Mouse (Mus musculus): ENCODE measurements around the gene Ccnyl1.

Ccnyl1 gene

DNA sequence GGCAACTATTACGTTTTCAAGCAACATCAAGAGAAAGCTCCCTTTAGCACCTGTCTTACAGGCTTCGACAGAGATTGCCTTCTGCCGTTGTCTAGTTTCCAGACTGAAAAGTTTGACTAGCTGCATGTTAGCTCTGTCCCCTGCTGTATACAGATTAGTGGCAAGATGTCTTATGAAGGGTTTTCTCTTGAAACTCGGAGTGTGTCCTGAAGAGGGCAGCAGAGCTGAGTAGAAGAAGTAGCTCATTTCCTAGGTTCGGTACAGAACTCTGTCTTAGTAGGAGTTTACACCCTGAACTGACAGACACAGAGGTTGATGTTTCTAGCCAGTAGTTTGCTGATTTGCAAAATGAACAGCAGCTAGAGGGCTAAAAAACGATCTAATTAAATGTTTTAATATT, 15.0 kb downstream of the Ccnyl1 start:
- peak; percentile 73 to 77 for DNase-seq

DNA sequence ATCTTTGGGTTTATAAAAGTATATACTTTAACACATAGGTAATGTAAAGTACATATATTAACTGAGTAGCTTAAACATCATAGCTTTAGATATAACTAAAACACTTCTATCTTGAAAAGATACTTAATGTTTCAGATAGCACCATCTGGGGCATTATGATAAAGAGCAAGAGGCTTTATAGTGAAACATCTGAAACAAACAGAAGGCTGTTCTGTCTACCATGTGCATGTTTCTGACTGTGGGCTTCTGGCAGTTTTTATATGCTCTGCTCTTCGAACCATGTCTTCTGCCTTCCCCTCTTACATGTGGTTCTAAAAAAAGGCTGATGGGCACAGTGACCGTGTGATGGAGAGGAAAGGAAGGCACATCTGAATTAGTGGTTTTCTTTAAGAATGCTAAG, 16.4 kb downstream of the Ccnyl1 start:
- no peak for DNase-seq

DNA sequence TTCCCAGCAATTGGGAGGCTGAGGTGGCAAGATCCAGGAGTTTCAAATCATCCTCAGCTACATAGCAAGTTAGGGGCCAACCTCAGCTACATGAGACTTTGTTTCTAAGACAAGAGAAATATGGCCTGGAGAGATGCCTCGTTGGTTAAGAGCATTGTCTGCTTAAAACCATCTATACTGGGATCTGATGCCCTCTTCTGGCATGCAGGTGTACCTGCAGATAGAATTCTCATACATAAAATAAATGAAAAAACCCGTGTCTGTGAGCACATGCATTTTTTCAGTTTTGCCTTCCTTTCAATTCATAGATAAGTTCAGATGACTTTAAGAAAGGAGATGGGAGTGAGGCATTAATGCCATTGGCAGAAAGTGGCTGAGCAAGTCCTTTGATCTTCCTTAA, 19.6 kb downstream of the Ccnyl1 start:
- DNase-seq: peak; percentile 28 to 30

DNA sequence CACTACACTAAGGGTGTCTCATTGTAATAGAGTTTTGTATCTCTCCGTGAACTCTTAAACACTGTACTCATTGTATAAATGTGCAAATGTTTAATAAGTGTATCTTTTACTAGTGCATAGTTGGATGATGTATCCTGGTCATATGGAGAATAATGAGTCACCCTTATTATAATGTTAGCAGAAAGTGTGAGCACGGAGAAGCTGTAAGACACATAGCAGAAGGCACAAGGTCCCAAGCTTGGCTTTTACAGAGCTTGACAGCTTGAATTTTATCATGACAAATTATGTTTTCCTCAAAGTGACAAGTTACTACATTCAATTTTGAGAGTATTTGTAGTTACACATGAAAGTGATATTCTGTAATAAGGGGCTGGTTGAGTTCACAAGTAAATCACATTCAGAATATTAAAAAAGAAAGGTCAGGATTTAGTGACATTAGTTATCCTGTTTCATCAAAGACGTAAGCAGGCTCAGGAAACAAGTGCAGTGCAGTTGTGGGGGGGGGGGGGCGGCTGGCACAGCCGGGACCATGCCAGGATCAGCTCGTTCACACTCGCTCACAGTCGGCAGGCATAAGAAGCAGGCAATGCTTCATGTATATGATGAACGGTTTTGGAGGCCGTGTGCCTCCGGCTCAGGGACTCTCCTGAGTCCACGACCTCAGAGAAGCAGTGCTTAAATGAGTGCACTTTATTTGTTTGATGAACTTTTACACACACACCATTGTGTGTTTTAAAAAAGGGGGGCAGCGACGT, 21.9 kb downstream of the Ccnyl1 start:
- DNase-seq: no peak

DNA sequence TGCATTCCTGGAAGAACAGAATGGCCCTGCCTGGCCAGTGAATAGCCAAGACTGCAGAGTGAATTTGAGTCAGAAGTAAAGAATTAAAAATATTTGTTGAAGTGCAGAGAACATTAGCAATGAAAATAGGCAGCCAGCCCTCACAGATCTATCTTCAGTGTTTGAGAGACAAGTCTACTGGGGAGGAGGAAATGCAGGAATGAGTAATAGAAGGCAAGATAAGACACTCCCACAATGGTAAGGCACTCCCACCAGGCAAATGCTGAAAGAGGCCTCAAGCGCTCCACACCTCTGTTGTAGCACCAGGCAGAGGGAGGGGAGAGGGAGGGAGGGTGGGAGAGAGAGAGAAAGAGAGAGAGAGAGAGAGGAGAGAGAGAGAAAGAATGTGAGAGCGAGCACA, 25.2 kb downstream of the Ccnyl1 start:
- no peak for DNase-seq

DNA sequence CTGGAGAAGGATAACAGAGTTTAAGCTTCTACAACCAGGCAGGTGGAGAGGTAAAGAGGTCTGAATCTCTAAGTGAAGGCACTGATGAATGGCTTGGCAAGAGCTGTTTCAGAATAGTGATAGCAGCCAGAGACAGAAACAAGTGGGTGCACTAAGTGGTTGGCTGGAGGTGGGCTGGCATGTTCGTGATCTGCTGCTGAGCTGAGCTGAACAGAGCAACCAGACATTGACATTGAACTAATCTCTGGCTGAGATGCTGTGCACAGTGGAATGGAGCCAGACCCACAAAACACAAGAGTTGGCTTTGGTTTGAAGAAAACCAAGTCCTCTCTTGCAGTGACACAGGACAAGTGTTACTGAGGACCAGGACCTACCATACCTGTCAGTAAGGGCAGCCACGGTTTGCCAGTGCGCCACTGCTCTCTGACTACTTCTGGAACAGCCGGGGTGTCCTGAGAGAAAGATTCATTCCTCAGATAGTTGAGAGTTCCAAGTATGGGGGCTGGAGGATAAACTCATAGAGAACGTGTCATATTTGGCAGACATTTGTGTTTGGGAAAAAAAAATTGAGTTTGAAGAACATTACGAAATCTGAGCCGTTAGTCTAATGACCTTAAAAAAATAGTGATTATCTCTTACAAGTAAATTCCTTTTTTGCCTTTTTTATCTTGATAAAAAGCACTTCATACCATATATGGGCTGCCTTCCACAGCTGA, 26.5 kb downstream of the Ccnyl1 start:
- DNase-seq: no peak

DNA sequence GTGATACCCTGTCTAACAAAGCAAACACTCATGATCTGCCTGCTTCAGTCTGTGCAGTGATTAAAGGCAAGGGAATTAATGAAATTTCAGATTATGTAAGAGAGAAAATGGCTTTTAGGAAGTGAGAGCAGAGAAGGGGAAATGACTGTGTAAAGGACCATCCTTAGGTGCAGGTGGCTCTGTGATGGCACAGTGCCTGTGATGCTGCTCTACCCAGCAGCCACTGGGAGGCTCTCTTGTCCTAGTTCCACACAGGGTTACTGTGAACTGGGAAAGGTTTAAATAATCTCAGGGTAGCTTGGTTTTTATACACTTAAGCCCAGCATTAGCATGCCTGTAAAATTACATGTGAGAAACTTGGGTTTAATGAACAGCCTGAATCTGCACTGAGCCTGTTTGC, 27.2 kb downstream of the Ccnyl1 start:
- peak; percentile 84 to 87 for DNase-seq

DNA sequence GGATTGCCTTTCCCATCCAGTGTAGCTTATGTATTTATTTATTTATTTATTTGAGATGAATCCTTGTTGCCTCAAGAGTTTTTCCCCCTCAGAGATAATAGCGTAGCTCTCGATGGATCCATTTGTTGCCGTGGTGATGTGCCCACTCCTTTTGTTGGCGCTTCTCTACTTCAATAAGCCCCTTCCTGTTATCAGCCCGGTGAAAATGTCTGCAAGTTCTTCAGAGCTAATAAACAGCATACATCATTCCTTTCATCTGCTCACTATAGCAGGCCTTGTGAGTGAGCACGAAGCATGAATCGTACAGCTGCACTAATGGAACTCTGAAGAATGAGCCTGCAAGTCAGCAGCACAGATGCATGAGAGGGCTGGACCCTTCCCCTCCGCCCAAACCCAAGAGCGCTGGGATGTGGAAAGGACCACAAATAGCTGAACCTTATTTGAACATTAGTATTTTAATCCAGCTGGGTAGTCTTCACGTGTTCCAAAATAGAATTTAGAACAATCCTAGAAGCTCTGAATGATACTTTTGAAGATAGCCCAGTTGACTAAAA, 30.9 kb downstream of the Ccnyl1 start:
- no peak for DNase-seq

DNA sequence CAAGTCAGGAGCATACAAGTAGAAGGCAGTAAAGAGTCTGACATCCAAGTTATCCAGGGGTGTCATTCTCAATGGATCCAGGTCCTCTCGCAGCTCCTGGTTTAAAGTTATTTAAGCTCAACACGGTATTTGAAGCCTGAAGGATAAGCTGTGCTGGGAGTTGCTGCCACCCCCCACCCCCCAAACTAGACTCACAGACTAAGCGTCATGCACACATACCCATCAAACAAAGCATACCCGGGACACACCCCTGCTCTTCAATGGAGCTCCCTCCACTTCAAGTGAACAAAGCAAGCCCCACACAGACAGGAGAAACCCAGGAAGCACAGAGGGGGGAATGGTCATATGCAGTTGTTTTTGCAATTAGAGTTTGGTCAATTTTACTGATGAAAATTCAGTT, 39.8 kb downstream of the Ccnyl1 start:
- DNase-seq: no peak

DNA sequence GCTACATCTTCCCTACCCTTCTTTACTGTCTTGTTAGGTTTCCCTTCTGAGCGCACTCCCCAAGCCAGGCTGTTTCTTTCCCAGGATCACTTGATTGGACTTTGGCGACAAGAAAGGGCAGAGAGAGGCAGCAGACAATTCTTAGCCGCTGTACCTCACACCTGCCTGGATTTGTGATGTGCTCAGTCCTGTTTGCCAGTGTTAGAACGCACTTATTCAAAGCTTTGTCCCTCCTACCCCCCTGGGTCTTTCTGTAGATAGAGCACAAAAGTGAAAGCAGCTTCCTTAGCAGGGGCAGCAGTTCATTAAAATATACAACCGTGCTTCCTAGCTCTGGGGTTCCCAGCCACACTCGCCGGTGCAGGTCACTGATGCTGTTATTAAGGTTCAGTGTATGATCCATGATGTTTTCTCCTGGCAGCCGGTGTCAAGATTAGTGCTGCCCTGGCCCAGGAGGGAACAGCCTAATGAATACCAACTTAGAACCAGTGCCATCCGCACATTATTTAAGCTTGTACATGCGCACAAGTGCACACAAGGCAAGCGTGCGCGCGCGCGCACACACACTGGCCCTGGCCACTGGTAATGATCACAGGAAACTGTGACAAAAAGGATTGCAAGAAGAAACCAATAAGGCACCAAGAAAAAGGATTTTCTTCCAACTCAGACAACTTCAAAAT, 41.2 kb downstream of the Ccnyl1 start:
- DNase-seq: no peak

DNA sequence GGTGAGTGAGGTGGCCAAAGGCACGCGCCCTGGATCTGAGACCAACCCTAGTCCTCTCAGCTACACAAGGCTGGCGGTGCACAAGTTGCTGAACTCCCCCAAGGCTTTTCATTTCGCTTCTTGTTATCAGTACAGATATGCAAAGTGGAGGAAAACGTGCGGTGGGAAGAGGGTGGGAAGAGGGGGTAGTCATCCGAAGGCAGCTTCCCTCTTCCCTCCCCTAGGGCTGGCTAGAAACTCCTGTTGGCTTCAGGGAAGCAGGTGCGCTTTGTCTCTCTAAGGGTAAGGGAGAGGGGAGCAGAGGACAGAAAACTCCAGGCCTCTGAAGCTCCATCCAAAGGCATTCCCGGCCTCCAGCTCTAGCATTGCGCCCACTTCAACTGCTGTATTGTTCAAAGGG, 41.9 kb downstream of the Ccnyl1 start:
- no peak for DNase-seq

DNA sequence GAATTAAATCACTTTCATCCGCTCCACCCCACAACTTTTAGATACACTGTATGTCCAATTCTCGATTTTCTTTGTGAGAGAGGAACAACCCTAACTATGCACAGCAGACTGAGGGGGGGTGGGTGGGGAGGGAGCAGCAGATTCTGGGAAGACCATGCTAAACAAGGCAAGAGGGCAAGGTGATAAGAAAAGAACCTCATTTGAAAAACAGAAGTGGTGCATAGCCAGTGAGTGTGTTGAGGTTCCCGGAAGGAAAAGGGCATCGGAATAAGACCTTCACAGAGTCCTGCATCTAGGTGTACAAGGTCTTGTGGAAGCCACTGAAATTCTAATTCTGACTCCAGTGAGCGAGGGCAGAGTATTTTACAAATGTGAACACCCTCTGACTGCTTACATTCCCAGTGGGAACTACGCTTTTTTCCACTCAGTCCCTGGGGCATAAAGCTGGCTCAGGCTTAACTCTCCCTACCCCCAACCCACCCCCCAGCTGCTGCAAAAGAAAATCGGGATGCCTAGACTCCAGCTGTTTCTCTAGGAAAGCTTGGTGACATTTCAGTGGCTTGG, 42.5 kb downstream of the Ccnyl1 start:
- no peak for DNase-seq

DNA sequence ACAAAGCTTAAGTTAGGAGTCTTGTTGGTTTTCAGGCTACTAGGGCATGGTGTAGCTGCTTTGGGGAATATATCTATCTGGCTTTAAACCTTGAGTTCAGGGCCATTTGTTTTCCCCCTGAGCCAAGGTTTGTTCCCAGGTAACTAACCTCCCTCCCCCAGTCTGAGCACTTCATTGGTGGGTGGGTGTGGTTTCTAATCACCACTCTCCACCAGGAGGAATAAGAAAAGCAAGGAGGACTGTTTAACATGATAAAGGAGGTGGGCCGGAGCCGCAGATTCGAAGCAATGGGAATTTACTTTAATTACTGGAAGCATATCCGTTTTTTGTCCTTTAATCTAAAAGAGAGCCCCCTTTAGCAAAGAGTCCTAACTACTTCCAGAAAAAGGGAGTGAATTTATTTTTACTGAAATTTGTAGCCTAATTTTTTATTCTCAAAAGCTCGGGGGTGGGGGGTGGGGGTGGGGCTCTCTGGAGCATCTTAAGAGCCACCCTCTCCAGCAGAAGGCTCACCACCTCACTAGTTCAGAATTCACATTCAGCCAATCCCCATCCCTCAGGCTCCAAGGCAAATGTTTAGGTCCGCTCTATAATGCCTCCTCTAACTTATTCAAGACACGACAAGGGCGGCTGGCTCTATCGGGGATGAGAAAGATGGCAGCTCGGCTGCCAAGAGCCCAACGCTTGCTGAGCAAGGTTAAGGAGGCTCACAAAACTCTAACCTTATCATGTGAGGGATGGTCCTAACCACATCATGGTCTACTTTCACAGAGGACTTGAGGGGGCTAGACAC, 43.4 kb downstream of the Ccnyl1 start:
- DNase-seq: no peak

DNA sequence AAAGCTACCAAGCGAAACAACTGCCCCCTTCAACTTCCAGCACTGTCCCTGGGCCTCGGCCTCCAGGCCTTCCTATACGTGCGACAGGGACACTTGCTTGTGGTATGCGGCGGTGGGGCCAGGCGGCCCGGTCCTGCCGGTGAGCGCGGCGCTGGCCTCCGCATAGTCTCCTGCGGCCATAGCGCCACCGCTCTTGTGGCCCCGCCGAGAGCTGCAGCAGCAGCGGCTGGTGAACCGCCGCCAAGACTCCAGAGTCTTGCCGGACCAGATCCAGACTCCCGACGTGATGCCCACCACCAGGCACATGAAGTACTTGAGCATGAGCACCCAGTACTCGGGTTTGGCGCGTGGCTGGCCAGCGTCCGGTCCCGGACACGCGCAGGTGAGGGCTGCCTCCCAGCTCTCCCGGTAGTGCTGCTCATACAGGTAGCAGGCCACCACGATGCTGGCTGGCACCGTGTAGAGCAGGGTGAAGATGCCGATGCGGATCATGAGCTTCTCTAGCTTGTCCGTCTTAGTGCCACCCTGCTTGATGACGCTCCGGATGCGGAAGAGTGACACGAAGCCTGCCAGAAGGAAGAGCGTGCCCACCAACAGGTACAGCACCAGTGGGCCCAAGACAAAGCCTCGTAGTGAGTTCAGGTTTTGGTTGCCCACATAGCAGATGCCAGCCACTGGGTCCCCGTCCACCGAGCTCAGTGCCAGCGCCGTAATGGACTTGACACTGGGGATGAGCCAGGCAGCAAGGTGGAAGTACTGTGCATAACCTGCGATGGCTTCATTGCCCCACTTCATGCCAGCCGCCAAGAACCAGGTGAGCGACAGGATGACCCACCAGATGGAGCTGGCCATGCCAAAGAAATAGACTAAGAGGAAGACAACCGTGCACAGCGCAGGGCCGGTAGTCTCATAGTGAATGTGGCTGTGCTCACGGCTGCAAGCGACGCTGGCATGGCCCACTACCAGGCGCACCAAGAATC, 44.8 kb downstream of the Ccnyl1 start:
- DNase-seq: peak; percentile 77 to 78

DNA sequence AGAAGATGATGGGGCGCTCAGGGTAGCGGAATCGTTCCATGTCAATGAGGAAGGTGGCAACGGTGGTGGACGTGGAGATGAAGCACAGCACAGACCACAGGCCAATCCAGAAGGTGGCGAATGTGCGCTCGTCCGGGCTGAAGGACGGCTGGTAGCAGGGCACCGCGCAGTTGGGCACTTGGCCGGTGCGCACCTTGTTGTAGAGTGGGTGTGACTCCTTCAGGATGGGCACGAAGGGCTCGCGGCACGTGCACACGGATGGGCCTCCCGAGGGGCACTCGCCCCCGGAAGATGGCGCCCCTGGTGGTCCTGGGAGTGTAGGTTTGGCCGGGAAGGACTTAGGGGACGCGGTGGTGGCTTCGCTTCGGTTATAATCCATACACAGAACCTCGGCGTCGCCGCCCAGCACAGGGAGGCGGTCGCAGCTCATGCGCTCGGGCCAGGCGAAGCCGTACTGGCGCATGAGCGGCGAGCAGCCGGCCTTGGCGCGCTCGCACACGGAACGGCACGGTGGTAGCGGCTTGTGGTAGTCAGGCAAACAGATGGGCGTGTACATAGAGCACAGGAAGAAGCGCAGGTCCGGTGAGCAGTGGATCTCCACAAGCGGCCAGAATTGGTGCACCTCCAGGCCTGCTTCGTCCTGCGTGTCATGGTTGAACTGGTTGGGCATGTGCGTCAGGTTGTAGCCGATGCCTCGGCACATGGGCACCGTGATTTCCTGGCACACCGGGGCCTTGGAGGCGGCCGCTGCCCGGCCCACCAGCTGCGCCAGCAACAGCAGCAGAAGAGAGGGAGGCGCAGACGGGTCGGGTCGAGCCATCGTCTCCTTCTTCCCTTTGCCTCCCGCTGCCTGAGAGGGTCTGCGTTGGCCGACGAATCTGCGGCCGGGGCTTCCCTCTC, 45.8 kb downstream of the Ccnyl1 start:
- peak; percentile 71 to 74 for DNase-seq

DNA sequence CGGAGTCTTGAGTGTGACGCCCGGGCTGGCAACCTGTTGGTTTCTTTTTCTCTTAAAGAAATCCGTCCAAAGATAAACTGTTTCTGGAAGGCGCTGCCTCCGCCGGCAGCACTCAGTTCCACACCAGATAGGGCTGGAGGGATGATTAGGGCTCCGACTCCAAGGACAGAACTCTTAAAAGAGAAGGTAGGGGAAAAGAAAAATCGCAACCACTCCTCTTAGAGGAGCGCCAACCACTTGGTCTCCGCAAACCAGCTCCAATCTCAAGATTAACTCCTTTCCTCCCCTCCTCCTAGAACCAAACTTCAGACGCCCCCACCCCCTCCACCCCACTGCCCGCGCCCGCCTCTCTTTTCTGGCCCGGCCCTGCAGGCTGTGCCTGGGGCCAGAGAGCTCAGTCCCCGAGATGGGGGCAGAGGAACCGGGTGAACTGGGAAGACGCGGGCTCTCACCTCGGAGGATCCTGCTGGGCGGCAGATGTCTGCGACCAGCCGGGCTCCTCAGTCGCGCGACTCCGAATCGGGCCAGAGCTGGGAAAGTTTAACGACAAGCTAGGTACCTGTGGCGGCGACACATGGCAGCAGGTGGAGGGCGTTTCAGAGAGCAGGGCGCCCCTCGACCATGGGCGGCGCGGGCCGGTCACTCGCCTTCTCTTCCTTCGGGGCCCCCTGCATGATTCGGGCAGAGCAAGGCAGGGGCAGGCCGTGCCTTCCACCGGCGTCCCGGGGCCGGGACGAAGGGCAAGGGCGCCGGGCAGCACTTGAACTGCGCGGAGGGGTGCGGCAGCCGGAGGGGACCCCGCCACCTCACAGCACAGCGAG, 46.6 kb downstream of the Ccnyl1 start:
- peak; percentile 34 to 54 for DNase-seq

DNA sequence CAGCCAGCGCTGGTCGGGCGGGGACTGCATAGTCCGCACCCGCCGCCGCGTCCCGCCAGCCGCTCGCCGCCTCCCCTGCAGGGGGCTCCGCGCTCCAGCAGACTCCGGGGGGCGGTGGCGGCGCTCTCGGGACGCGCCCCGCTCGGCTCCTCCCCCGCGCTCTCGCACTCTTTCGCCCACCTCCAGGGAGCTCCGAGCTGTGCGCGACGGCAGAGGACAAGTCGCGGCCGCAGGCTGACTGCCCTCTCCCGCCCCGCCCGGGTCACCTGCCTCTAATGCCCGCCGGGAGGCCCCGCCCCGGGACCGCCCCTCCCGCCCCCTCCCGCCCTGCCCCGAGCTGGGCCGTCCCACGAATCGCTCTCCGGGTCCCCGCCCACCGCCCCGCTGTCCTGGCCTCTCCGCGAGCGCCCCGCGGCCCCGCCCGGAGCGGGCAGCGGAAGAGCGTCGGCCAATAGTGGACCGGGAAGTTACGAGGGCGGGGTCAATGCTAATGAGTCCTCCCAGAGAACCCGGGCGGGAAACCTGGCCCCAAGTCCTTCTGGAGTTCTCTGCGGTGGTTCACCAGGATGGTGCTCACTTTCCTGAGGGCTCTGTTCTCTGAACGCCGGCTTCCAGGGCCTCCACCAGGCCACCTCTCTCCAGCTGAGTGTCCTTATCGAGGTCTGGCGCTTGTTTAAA, 47.4 kb downstream of the Ccnyl1 start, which contains the start of gene Fzd5:
Gene Fzd5 (minus strand): TSS at position 250 of the 678 bp plus-strand sequence.
- DNase-seq: peak; percentile 80 to 87

DNA sequence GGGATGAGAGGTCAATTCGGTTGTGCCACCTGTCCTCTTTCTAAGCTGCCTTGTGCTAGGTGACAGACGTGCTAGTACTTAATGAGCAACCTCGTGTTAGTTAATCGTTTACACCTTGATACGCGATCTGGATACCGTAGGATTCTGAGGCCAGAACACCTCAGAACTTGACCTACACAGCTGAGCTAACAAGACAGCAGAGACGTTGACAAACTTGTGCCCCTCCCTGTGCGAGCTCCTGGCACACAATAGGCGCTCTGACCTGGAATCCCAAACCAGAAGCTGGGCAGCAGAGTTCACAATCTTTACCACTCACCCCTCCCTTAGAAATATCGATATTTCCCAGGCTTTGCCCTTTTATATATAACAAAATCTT, 47.9 kb downstream of the Ccnyl1 start:
- no peak for DNase-seq

Data from cerebellum, postnatal 14 days (tissue).